Mouse (Mus musculus) liver, postnatal 0 days (tissue): ENCODE data around the gene Ktn1.

Source experiments
- CTCF ChIP-seq: sonication (generic); IDR thresholded peaks from 2 replicates; pipeline ENCODE4 v1.5.1; 2016; ENCODE audit warnings: antibody characterized with exemption, low read depth
- EP300 ChIP-seq: IDR thresholded peaks from 2 replicates; pipeline ENCODE4 v1.6.1; 2016; ENCODE audit warnings: antibody characterized with exemption, low read depth, mild to moderate bottlenecking

DNA sequence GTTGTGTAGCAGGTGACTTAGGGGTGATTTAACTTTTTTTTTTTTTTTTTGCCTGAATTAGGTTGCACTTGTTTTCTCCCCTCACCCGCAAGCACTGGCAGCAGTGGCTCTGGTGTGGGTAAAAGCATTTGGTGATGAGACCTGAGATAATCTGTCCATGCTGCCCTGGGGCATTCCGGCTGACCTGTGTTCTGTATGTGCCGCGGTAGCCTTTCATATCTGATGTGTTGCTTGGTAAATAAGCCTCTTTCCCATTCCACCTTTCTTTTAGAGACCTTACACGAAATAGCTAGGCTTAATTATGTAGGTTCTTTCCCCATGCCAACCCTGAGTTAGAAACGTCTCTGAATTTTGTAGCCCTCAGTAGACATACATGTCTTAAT lies 2.1 kb downstream of the Ktn1 start:
- no peak for TF ChIP-seq CTCF
- no peak for TF ChIP-seq EP300
